Mouse (Mus musculus) thymus, adult 2 months (tissue): ENCODE data around the gene Nudt9.

Source experiments
- CTCF ChIP-seq: fragments of 200-500 bp; IDR thresholded peaks from 2 replicates; pipeline ENCODE4 v1.5.1; 2012; ENCODE audit warnings: mild to moderate bottlenecking, control low read depth, low read length, moderate library complexity, borderline replicate concordance; ENCODE audit not compliant: control insufficient read depth, poor library complexity, insufficient read depth; ENCODE audit errors: extremely low read depth
- POLR2A ChIP-seq: fragments of 200-500 bp; IDR thresholded peaks from 2 replicates; pipeline ENCODE4 v1.6.1; 2012; ENCODE audit warnings: mild to moderate bottlenecking, low read length, control low read depth, moderate library complexity; ENCODE audit not compliant: control insufficient read depth, poor library complexity, insufficient read depth; ENCODE audit errors: extremely low read depth

- no peak for TF ChIP-seq CTCF
- no peak for TF ChIP-seq POLR2A
These were observed 64.2 kb downstream of the Nudt9 start for GRCm38 (mm10) chr5:104110171-104110920.
